Mouse (Mus musculus): ENCODE data around the gene Tcea3.

GRCm38 (mm10) chr4:136206033-136206893 lies 41.3 kb upstream of the Tcea3 start, which contains the start of gene Asap3:
- TF ChIP-seq POLR2A (IDR thresholded peaks at IDR 0.05; ENCODE audit: low read depth, low read length) (peak; percentile 80), CTCF (conservative IDR thresholded peaks at IDR 0.05; ENCODE audit: insufficient read depth, insufficient read length, low read depth, low read length) (no peak)

Measured in kidney, adult 2 months (tissue).